Mouse (Mus musculus) v-Abl transformed pro-B cells (cell line): Measurements from ENCODE around the gene Calhm1.
"Not testable (repeated sequence)": the region's sequence is repeated elsewhere in the genome, so short reads cannot be mapped to it uniquely, and the experiment has no call there.

ENCODE experiments used
- in situ Hi-C, 2 experiments: fragments of 400-800 bp; cut with MboI; formaldehyde crosslinking; loops; one replicate each; pipeline ENCODE4 v1.15.1; 2025; ENCODE audit not compliant: unreplicated experiment in 2 of 2

Gene Calhm1

GRCm38 (mm10) chr19:47161669-47162068 lies 17.6 kb upstream of the Calhm1 start:
- in situ Hi-C loops, result loop anchor here in 1 of 2 experiments (10.0 kb wide), 1 partner anchor 417 kb away; no protein-coding TSS in a partner anchor

DNA sequence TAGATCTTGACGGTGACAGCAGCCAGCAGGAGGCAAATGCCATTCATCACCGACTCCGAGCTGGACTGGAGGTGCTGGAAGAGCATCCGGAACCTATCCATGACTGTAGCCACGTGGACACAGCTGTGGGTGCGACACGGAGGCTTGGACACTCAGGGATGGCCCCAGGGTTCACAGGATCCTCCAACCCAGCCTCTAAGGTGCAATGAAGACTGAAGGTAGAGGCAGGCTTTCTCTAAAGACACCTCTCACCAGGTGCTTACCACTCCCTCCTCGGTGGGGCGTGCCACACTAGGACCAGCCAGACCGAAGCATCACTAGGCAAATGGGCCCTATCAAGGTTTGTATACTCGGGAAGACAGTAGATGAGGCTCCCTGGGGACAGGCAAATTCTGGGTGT lies 13.6 kb upstream of the Calhm1 start, which contains the start of gene Calhm3:
Gene Calhm3, minus strand, starts transcription at position 101 of the 400 bp plus-strand sequence.
- in situ Hi-C loops, result no loop called here

DNA sequence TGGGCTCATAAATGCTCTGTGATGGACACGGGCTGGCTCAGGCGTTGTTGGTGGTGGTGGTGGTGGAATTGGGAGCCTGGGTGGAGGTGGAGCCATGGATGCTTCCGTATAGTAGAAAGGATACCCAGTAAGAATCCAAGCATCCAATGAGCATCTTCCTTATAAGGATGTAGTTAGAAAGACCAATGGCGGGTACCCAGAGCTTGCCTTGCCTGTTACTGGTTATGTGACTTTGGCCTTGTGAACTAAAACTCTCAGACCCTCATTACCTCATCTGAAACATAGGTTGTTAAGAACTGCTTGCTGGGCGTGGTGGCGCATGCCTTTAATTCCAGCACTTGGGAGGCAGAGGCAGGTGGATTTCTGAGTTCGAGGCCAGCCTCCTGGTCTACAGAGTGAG lies 9.7 kb upstream of the Calhm1 start:
- in situ Hi-C loops, result no loop called here

- in situ Hi-C loops, result no loop called here
Measured at GRCm38 (mm10) chr19:47152062-47152369, 8.0 kb upstream of the Calhm1 start.

DNA sequence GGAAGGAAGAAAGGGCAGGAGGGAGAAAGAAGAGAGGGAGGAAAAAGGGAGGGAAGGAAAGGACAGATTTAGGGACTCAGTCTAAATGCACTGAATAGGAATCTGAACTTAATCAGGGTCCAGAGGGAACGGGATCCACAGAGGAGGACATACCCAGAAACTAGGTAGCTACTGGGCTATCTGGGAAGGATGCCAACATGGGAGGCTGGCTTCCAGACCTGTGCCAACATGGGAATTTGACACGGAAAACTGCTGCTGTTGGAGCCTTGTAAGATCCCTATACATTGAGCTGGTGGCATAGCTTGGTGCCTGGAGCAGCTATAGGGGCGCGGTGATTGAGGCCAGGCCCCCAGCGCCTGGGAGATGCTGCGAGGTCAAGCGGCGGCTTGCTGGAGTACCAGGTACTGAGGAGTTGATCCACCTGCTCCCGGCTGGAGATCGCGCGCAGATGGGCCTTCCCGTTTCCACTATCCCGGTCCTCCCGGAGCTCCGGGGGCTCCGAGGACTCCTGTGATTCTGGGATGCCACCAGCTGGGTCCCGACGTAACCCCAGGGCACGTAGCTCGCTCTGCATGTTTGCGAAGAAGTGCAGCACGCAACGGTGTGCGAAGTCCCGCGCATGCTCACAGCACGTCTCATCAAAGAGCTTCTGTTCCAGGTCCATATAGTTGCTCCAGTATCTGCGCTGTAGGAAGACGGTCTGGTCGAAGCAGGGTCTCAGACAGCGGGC lies 7.4 kb upstream of the Calhm1 start:
- in situ Hi-C loops, result no loop called here

DNA sequence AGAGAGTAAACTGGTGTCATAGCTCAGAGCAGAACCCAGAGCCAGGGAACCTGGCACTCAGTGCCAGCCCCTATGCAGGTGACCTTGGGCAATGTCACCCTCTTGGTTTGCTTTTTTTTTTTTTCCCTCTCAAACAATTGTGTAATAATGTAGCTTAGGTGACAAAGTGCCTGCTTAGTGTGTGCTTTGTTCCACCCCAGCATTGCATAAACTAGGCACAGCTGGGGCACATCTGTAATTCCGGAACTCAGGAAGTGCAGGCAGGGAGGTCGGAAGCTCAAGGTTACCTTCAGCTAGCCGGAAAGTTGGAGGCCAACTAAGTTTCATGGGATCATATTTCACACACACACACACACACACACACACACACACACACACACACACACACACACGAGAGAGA lies 5.8 kb upstream of the Calhm1 start:
- in situ Hi-C loops, result no loop called here

DNA sequence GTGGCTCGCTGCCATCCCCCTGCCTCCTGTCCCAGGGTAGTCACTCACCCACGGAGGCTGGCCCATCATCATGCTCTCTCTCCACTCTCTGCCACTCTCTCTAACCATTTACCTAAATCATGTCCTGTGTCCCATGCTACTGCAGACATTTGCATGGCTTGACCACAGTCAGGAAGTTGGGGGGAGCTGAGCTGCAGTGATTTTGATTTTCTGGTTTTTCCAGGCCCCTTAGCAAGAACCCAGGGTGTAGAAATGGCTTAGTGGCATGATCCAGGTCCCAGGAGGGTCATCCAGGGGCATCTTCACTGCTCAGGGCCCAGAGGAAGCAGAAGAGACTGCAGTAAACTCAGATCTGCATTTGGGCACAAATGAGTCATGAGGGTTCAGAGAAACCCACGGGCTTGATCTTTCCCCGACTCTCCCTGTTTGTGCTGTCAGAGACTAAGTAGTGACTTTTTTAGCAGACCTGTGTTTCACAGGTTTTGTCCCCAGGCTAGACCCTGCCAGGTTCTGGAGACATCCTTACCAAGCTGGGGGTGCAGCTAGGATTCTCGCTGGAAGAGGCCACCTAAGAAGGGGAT lies 4.3 kb upstream of the Calhm1 start:
- in situ Hi-C loops, result no loop called here

DNA sequence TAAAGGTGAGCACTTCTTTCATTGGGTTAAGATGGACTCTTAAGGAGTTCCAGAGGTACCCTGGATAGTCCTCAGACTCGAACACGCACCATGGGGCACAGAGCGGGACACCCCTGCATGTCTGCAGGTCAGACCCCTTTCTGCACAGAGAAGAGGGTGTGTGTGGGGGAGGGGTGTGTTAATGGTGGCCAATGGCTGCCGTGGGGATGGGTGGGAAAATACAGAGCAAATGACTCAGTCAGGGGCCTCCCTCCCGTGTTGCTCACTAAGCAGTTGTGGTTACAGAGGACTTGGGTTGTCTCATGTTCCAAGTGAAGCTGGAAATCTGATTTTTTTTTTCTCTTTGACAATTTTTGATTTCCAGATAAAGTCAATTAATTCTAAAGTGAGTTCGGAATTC lies 1.6 kb downstream of the Calhm1 start:
- in situ Hi-C loops, result no loop called here

DNA sequence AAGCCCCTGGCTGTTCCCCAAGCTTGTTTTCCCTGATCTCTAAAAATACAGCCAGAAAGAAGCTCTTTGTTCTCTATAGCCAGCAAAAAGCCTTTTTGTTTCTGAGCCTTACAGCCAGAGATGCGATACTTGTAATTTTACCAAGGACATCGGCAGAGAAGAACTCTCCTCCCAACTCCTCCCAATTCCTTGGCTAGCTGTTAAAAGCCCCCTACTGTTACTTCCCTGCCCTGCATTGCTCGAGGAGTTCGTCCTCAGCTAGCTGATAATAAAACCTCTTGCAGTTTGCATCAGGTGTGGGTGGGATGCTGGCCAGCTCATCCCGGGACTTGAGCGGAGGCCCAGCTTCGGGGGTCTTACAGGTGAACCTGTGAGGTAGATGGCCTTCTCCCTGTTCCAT lies 4.4 kb downstream of the Calhm1 start:
- in situ Hi-C loops, result not testable (repeated sequence)

GRCm38 (mm10) chr19:47137771-47138421 lies 6.2 kb downstream of the Calhm1 start, which contains the start of gene Calhm2:
Gene Calhm2 (minus strand): TSS chr19:47138294.
- in situ Hi-C loops, result no loop called here

DNA sequence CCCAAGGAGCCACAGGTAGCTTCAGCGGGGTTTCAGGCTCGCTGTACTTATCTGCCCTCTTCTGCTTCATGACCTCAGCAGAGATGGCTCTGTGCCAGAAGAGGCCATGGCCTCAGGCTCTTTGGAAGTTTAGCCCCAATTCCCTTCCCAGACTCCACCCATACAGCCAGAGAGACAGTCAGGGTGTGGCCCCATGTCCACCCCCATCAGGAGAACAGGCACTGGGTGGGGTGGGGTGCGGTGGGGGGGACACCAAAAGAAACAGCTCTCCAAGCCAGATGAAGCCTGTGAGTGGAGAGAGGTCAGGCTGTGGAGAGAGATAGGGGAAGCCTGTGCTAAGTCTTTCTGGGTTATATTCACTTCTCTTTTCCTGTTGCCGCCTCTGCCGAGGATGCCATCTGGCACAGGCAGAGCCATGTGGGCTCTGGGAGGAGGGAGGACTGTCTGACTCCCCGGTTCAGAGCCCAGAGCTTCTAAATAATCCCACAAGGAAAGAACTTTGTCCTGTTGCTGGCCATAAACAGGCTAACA lies 6.9 kb downstream of the Calhm1 start:
- in situ Hi-C loops, result no loop called here

DNA sequence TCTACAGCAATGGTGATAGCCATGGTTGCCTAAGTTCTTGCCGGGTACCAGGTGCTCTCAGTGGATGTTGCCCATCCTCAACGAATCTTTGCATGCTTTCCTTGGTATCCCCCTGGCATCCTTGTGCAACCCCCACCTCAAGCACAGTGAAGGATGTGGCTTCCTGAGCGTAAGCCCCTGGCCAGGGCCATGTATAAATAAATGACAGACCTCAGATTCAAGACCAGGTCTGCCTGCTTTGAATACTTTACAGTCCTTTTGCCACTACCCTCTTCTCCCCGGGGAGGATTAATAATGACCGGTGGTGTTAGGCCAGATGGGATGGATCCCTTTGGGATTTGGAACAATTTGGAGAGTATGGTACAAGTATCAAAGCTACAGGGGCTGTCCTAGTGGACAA lies 7.9 kb downstream of the Calhm1 start:
- in situ Hi-C loops, result no loop called here

DNA sequence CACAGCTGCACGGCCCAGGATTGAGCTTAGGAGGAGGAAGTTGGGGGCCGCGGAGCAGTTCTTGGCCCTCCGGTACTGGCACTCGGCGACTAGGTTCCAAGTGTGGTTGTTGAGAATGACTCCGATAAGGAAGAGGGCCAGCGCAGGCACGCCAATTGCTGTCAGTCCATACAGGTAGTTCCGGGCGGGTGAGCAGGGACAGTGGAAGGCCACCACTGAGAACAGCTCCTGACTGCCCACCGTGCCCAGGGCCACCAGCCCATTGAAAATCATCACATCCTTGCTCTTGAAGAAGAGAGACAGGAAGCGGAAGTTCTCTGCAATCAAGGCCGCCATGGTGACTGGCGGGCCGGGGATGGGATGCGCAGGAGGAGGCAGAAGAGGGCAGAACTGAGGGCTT lies 8.5 kb downstream of the Calhm1 start:
- in situ Hi-C loops, result no loop called here

GRCm38 (mm10) chr19:47133161-47133560 lies 10.9 kb downstream of the Calhm1 start:
- in situ Hi-C loops, result no loop called here

DNA sequence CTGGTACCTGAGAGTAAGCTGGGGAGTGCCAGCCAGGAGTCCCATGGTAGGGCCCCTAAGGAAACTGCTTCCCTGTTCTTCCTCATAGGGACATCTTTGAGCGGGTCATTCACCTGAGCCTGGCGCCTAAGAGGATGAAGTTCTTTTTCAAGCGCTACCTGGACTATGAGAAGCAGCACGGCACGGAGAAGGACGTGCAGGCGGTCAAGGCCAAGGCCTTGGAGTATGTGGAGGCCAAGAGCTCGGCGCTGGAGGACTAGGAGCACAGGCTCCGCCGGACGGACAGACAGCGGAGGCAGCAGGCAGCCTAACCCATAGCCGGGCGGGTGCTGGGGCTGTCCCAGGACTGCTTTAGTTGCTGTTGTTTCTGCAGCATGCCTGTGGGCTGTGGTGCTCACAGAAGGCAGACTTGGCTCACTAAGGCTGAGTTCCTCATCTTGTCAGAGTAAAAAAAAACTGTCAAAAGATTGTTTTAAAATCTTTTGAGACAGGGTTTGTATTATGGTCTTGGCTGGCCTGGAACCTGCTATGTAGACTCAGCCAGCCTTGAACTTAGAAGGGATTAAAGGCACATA lies 13.4 kb downstream of the Calhm1 start:
- in situ Hi-C loops, result no loop called here

- in situ Hi-C loops, result no loop called here
Measured at GRCm38 (mm10) chr19:47128835-47129234, 15.2 kb downstream of the Calhm1 start.

- in situ Hi-C loops, result no loop called here
Measured at GRCm38 (mm10) chr19:47128164-47128563, 15.9 kb downstream of the Calhm1 start.

- in situ Hi-C loops, result loop anchor here (5.0 kb wide), 1 partner anchor 44 kb away; no protein-coding TSS in a partner anchor
Measured at GRCm38 (mm10) chr19:47122802-47123201, 21.3 kb downstream of the Calhm1 start.

GRCm38 (mm10) chr19:47121054-47121453 lies 23.0 kb downstream of the Calhm1 start:
- in situ Hi-C loops, result loop anchor here (5.0 kb wide), 1 partner anchor 46 kb away; no protein-coding TSS in a partner anchor

GRCm38 (mm10) chr19:47118634-47119033 lies 25.4 kb downstream of the Calhm1 start:
- in situ Hi-C loops, result no loop called here

- in situ Hi-C loops, result no loop called here
Measured at GRCm38 (mm10) chr19:47104641-47105271, 39.3 kb downstream of the Calhm1 start.
